Mouse (Mus musculus) frontal cortex, postnatal 25 days (tissue): Measurements from ENCODE around the gene Wdr19.
"Not testable (repeated sequence)": the region's sequence is repeated elsewhere in the genome, so short reads cannot be mapped to it uniquely, and the experiment has no call there.

Experiments
- DNase-seq, 2 experiments: peaks; one replicate each; pipeline ENCODE4 v3.0.0; 2022; ENCODE audit warnings: low spot score in 2 of 2

The Wdr19 gene

DNA sequence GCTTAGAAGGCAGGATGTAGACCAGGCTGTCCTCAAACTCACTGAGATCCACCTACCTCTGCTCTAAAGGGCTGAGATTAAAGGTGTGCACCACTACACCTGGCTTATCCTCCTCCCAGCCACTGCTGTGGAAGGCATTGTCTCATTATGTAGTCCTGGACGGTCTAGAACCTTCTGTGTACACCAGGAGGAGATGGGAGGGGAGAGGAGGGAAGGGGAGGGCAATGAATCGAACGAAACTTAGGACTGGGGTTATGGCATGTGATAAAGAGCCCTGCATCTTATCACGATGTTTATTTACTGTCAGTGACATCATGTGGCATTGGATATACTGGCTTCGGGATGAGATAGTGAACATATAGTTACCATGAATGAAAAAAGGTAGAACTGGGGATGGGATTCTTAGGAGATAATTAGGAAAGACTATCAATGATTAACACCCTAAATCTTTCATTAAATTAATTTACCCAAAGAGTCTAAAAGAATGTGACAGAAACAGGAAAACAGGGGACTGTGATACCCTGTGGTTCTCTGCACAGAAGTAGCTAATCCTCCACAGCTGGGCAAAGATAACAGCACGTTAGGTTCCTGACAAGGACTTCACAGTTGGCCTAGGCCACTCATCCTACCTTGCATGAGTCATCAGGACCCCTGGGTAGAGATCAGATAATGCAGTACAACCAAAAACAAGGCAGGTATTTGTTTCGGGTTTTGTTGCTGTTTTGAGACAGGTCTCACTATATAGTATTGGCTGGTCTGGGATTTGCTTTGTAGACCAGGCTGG is 98.9 kb downstream of the Wdr19 start:
- no peak for DNase-seq

DNA sequence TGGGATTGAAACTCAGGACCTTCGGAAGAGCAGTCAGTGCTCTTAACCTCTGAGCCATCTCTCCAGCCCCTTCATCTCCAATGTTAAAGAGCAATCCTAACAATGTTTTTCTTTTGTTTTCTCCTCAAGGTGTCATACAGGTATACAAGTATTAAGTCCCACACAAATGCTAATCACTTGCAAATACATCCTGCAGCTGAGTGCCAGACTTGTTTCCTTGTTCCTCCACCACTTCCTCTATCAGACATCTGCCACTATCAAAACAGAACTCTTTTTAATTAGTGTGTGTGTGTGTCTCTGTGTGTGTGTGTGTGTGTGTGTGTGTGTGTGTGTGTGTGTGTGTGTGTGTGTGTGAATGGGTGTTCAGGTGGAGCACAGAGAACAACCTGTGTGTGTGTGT is 100.1 kb downstream of the Wdr19 start:
- DNase-seq = not testable (repeated sequence)

GRCm38 (mm10) chr5:65300121-65300520 is 100.6 kb downstream of the Wdr19 start:
- no peak for DNase-seq

GRCm38 (mm10) chr5:65305516-65305915 is 106.0 kb downstream of the Wdr19 start:
- DNase-seq = no peak

- no peak for DNase-seq
These were observed 108.7 kb downstream of the Wdr19 start for GRCm38 (mm10) chr5:65308208-65308607.

DNA sequence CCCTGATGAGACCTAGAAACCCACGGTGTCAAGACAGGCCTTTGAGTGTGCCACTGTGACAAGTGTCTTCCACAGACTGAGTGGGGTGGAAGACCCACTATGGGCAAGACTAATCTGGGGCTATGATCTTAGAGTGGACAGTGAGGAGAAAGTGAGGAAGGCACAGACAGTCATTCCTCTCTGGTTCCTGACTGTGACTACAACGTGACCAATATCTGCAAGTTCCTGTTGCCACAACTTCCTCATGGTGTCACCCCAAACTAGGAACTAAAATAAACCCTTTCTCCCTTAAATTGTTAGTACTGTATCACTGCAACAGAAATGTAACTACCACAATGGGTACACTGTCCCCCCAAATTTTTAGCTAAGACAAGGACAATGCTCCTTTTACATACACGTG is 109.4 kb downstream of the Wdr19 start:
- no peak for DNase-seq
